Comparison of ENCODE assay signal across 23 mouse cellular contexts in genomic region chr2:157036400-157036799, GRCm38 (mm10). TPM values are rescaled to one million over a fixed set of nuclear protein-coding genes. Genes with fewer than 3 reads are reported as not detected.
A peak's percentile ranks its signal among the peaks of the same experiment; 100 is the strongest.
DNase-seq lines count a peak whose midpoint lies in the region; ATAC-seq and TF ChIP-seq lines count a peak whose summit lies in the region.
"Had no signal": no experiment of that assay in that cellular context is flagged by ENCODE, and none has a peak within 500 bp of the region (broad histone marks: within the 10 kb centered on the region; RNA-seq: fewer than 3 reads in every experiment).

No protein-coding gene starts in this region.

- no peak for TF ChIP-seq CTCF in kidney, adult 2 months (conservative IDR thresholded peaks at IDR 0.05; ENCODE audit: insufficient read depth, insufficient read length, low read depth, low read length)
- no peak for TF ChIP-seq CTCF in C2C12 (IDR thresholded peaks at IDR 0.05; ENCODE audit: control insufficient read depth, insufficient read depth, insufficient read length)

- no peaks in the 10 kb centered on the region for H3K79me2 ChIP-seq in C2C12 (ENCODE audit: control insufficient read depth, insufficient read depth)

- 80% methylated on average over 8 of the region's 8 CpGs for WGBS in kidney, adult 2 months
- WGBS in kidney, embryonic 16.5 days: 88% methylated on average over 8 of the region's 8 CpGs

- H3K4me3 ChIP-seq in kidney, adult 2 months (ENCODE audit: insufficient read depth, low read depth, low read length): no peak overlapping the region
- H3K4me3 ChIP-seq in kidney, embryonic 16.5 days (ENCODE audit: low read length): no peak overlapping the region
- H3K4me3 ChIP-seq in C2C12 (ENCODE audit: insufficient read depth, poor library complexity, severe bottlenecking): no peak overlapping the region
- H3K4me3 ChIP-seq: embryonic facial prominence, embryonic 13.5 days; heart, embryonic 15.5 days; hindbrain, embryonic 12.5 days; lung, embryonic 15.5 days; midbrain, embryonic 10.5 days; neural tube, embryonic 13.5 days had no signal

- H3K4me2 ChIP-seq in kidney, embryonic 16.5 days (replicated peaks; ENCODE audit: low read depth, low read length): no peak overlapping the region
- H3K4me2 ChIP-seq: embryonic facial prominence, embryonic 13.5 days; heart, embryonic 15.5 days; hindbrain, embryonic 12.5 days; lung, embryonic 15.5 days; neural tube, embryonic 13.5 days had no signal

- no peak overlapping the region for H3K9ac ChIP-seq in kidney, embryonic 16.5 days (replicated peaks; ENCODE audit: low read length)
- H3K9ac ChIP-seq: embryonic facial prominence, embryonic 13.5 days; heart, embryonic 15.5 days; hindbrain, embryonic 12.5 days; lung, embryonic 15.5 days; neural tube, embryonic 13.5 days had no signal

- no peaks in the 10 kb centered on the region for H3K36me3 ChIP-seq in kidney, adult 2 months (ENCODE audit: control insufficient read depth, insufficient read depth, low read length)
- peaks cover 73% of the 10 kb centered on the region for H3K36me3 ChIP-seq in kidney, embryonic 16.5 days (ENCODE audit: insufficient read depth, low read length)
- peaks cover 60% of the 10 kb centered on the region for H3K36me3 ChIP-seq in C2C12 (ENCODE audit: control insufficient read depth, insufficient read depth)

- H3K27ac ChIP-seq in kidney, adult 2 months (ENCODE audit: insufficient read depth, low read depth, low read length): no peak overlapping the region
- H3K27ac ChIP-seq in kidney, embryonic 16.5 days (ENCODE audit: low read length): no peak overlapping the region
- H3K27ac ChIP-seq: embryonic facial prominence, embryonic 13.5 days; heart, embryonic 15.5 days; hindbrain, embryonic 12.5 days; kidney, postnatal 0 days; lung, embryonic 15.5 days; midbrain, embryonic 10.5 days; neural tube, embryonic 13.5 days had no signal

- no peaks in the 10 kb centered on the region for H3K4me1 ChIP-seq in kidney, adult 2 months (ENCODE audit: control insufficient read depth, insufficient read depth, low read length)
- H3K4me1 ChIP-seq in kidney, embryonic 16.5 days (ENCODE audit: insufficient read depth, low read length): no peaks in the 10 kb centered on the region
- H3K4me1 ChIP-seq: embryonic facial prominence, embryonic 13.5 days; midbrain, embryonic 10.5 days had no signal

- H3K79me3 ChIP-seq in C2C12 (ENCODE audit: low read depth): no peaks in the 10 kb centered on the region

- DNase-seq in cerebellum, adult 9-11 months: peak; percentile 45
- DNase-seq in cerebellum, postnatal 4 days (ENCODE audit: low spot score in 2 of 2): no peak
- DNase-seq in kidney, adult 2 months: peak; percentile 36
- peak; percentile 76 to 86 for DNase-seq in adrenal gland, postnatal 36 days
- no peak for DNase-seq in frontal cortex, postnatal 10 days (ENCODE audit: low spot score in 2 of 2)
- DNase-seq: gastrocnemius, postnatal 25 days; thymus, postnatal 14 days had no signal

- no peak for TF ChIP-seq POLR2A in kidney, adult 2 months (IDR thresholded peaks at IDR 0.05; ENCODE audit: low read depth, low read length)

- no peak overlapping the region for H3ac ChIP-seq in C2C12 (ENCODE audit: control insufficient read depth, insufficient read length, low read depth)

- H3K27me3 ChIP-seq in kidney, adult 2 months (replicated peaks; ENCODE audit: control insufficient read depth, insufficient read depth, low read length): no peaks in the 10 kb centered on the region
- no peaks in the 10 kb centered on the region for H3K27me3 ChIP-seq in kidney, embryonic 16.5 days (ENCODE audit: insufficient read depth, low read length)
- H3K27me3 ChIP-seq in C2C12 (ENCODE audit: control insufficient read depth, insufficient read depth, insufficient read length): no peaks in the 10 kb centered on the region
- H3K27me3 ChIP-seq: embryonic facial prominence, embryonic 13.5 days; heart, embryonic 15.5 days; hindbrain, embryonic 12.5 days; lung, embryonic 15.5 days; neural tube, embryonic 13.5 days had no signal

- H3K9me3 ChIP-seq in kidney, embryonic 16.5 days (ENCODE audit: low read length): no peaks in the 10 kb centered on the region
- H3K9me3 ChIP-seq: embryonic facial prominence, embryonic 13.5 days; heart, embryonic 15.5 days; hindbrain, embryonic 12.5 days; lung, embryonic 15.5 days; midbrain, embryonic 10.5 days; neural tube, embryonic 13.5 days had no signal

- ATAC-seq in kidney, embryonic 16.5 days (ENCODE audit: low FRiP score, low TSS enrichment): no peak
- ATAC-seq in erythroblast, adult 5-6 weeks (replicated peaks; ENCODE audit: low FRiP score, poor library complexity, severe bottlenecking): no peak

TF ChIP-seq in C2C12, 6 proteins besides CTCF, POLR2A, EP300 and RAD21:
- peak; percentile 65 for TF ChIP-seq USF1 (IDR thresholded peaks at IDR 0.05; ENCODE audit: low read depth)
- no peak for TF ChIP-seq MAX (IDR thresholded peaks at IDR 0.05)
- TF ChIP-seq CEBPB (IDR thresholded peaks at IDR 0.05; ENCODE audit: low read depth): no peak

RNA-seq across cellular contexts. Expression of gene Dsn1, which starts 29.4 kb away (rescaled TPM):
- 2.0 and 2.4 TPM in 2 replicates for polyA plus RNA-seq in kidney, adult 2 months (2012; rRNA removed)
- 37.9 and 40.2 TPM in 2 replicates for polyA plus RNA-seq in kidney, embryonic 16.5 days (2015; fragmentation: Nextera tagmentation; extraction: Ambion mirVana)
- 12.0 TPM for polyA plus RNA-seq in C2C12 (2012; fragmentation: generic; extraction: Trizol)
- total RNA-seq in adrenal gland, postnatal 36 days (2021): 1 to 10 TPM; 4.4 to 7.2 TPM
- 12.3 and 14.8 TPM in 2 replicates for total RNA-seq in erythroblast, adult 5-6 weeks (2015; ENCODE audit: low replicate concordance)
- 21.2 TPM in 2 replicates for total RNA-seq in erythroblast, adult 5-6 weeks (2017; ENCODE audit: low replicate concordance)

RNA-seq across cellular contexts. Expression of gene Soga1, which starts 42.7 kb away (rescaled TPM):
- polyA plus RNA-seq in kidney, adult 2 months (2012; rRNA removed): 5.3 and 5.4 TPM in 2 replicates
- 2.5 and 3.6 TPM in 2 replicates for polyA plus RNA-seq in kidney, embryonic 16.5 days (2015; fragmentation: Nextera tagmentation; extraction: Ambion mirVana)
- 13.9 TPM for polyA plus RNA-seq in C2C12 (2012; fragmentation: generic; extraction: Trizol)
- total RNA-seq in adrenal gland, postnatal 36 days (2021): 10 to 100 TPM; 36.3 to 38.7 TPM
- 0.21 and 1.3 TPM in 2 replicates for total RNA-seq in erythroblast, adult 5-6 weeks (2015; ENCODE audit: low replicate concordance)
- 0.56 and 1.1 TPM in 2 replicates for total RNA-seq in erythroblast, adult 5-6 weeks (2017; ENCODE audit: low replicate concordance)

RNA-seq across cellular contexts. Expression of gene Ndrg3, which starts 44.5 kb away (rescaled TPM):
- polyA plus RNA-seq in kidney, adult 2 months (2012; rRNA removed): 97.8 and 102 TPM in 2 replicates
- 57.7 and 57.9 TPM in 2 replicates for polyA plus RNA-seq in kidney, embryonic 16.5 days (2015; fragmentation: Nextera tagmentation; extraction: Ambion mirVana)
- 29.1 TPM for polyA plus RNA-seq in C2C12 (2012; fragmentation: generic; extraction: Trizol)
- 10 to 100 TPM; 59.8 to 64.1 TPM for total RNA-seq in adrenal gland, postnatal 36 days (2021)
- 15.3 and 15.6 TPM in 2 replicates for total RNA-seq in erythroblast, adult 5-6 weeks (2015; ENCODE audit: low replicate concordance)
- 9.2 and 10.3 TPM in 2 replicates for total RNA-seq in erythroblast, adult 5-6 weeks (2017; ENCODE audit: low replicate concordance)

RNA-seq across cellular contexts. Expression of gene Tldc2, which starts 50.5 kb away (rescaled TPM):
- polyA plus RNA-seq in kidney, adult 2 months (2012; rRNA removed): 11.3 and 12.2 TPM in 2 replicates
- polyA plus RNA-seq in kidney, embryonic 16.5 days (2015; fragmentation: Nextera tagmentation; extraction: Ambion mirVana): 0.53 and 0.71 TPM in 2 replicates
- not detected for polyA plus RNA-seq in C2C12 (2012; fragmentation: generic; extraction: Trizol)
- total RNA-seq in adrenal gland, postnatal 36 days (2021): not detected
- total RNA-seq in erythroblast, adult 5-6 weeks (2015; ENCODE audit: low replicate concordance): not detected in 2 replicates
- not detected in 2 replicates for total RNA-seq in erythroblast, adult 5-6 weeks (2017; ENCODE audit: low replicate concordance)
- total RNA-seq: ES-E14; gastrocnemius, postnatal 25 days; layer of hippocampus, adult 18-20 months; left cerebral cortex, postnatal 36 days; liver, adult 2 months; monocyte, adult 5-6 weeks had no signal
- polyA plus RNA-seq: embryonic facial prominence, embryonic 13.5 days; heart, embryonic 15.5 days; hindbrain, embryonic 12.5 days; intestine, embryonic 14.5 days; liver, adult 2 months; lung, embryonic 15.5 days; midbrain, embryonic 10.5 days; neural tube, embryonic 13.5 days had no signal

Comparison
In these comparisons a context has a peak if more than half of its experiments do, and no peak if none do; other contexts are left out.
1. DNase-seq: peak in cerebellum, adult 9-11 months (single experiment), kidney, adult 2 months (single experiment) and adrenal gland, postnatal 36 days (2 of 2); none in cerebellum, postnatal 4 days (0 of 2) and frontal cortex, postnatal 10 days (0 of 2).